Mouse (Mus musculus): Measurements from ENCODE around the gene Pxdc1.

Gene Pxdc1

DNA sequence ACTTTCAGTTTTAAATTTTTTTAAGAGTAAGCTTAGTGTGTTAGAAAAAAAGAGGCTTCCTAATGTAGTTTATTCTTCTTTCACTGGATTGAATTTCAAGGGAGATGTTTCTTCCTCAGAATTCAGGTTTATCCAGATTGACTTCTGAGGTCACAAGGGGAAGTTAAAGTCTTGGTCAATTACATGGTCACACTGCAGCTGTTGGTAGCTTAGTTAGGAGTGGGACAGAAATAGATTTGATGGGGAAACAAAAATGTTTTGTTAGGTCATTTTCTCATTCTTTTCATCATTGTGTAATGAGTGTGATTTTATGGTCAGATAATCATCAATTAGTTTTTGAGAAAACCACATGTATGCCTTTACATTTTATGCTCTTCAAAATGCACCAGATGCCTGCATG lies 56.5 kb downstream of the Pxdc1 start:
- no peak for DNase-seq (ENCODE audit: low spot score in 2 of 2)
